Mouse (Mus musculus) heart, embryonic 14.5 days (tissue): Measurements from ENCODE around the gene Spata45. TPM values are rescaled to one million over a fixed set of nuclear protein-coding genes. Genes with fewer than 3 reads are reported as not detected.

Experiments
- ATAC-seq: fragments of 200-750 bp; cut with Nextera tagmentation; 2 replicates; pipeline ENCODE4 v1.8.0; 2017; ENCODE audit warnings: low read depth, moderate TSS enrichment; ENCODE audit not compliant: insufficient number of reproducible peaks, insufficient read depth, low FRiP score
- H3K27ac ChIP-seq, 2 experiments: fragments of 200-500 bp in 1 of 2; fragments of 300-500 bp in 1 of 2; sonication (generic) in 1 of 2; replicated peaks in 1 of 2; 2 replicates each; pipeline ENCODE4 v1.5.1; 2012 to 2014; ENCODE audit warnings: low read depth in 2 of 2, low read length in 2 of 2, control low read depth in 1 of 2, mild to moderate bottlenecking in 1 of 2, mixed read lengths in 1 of 2; ENCODE audit not compliant: control insufficient read depth in 1 of 2, insufficient read depth in 1 of 2
- H3K27me3 ChIP-seq: fragments of 300-500 bp; sonication (generic); 2 replicates; pipeline ENCODE4 v1.6.1; 2014; ENCODE audit warnings: mild to moderate bottlenecking, low read length, control low read depth; ENCODE audit not compliant: control insufficient read depth, insufficient read depth
- H3K36me3 ChIP-seq: fragments of 300-500 bp; sonication (generic); 2 replicates; pipeline ENCODE4 v1.6.1; 2014; ENCODE audit warnings: mild to moderate bottlenecking, control low read depth, low read length, mixed read lengths; ENCODE audit not compliant: control insufficient read depth, insufficient read depth
- H3K4me1 ChIP-seq, 2 experiments: fragments of 200-500 bp in 1 of 2; fragments of 300-500 bp in 1 of 2; sonication (generic) in 1 of 2; 2 replicates each; pipeline ENCODE4 v1.6.1; 2012 to 2014; ENCODE audit warnings: low read length in 2 of 2, control low read depth in 1 of 2, mixed read lengths in 1 of 2; ENCODE audit not compliant: control insufficient read depth in 2 of 2, insufficient read depth in 2 of 2
- H3K4me2 ChIP-seq: fragments of 300-500 bp; sonication (generic); 2 replicates; pipeline ENCODE4 v1.6.1; 2014; ENCODE audit warnings: mild to moderate bottlenecking, low read length
- H3K4me3 ChIP-seq, 2 experiments: fragments of 200-500 bp in 1 of 2; fragments of 300-500 bp in 1 of 2; sonication (generic) in 1 of 2; 2 replicates each; pipeline ENCODE4 v1.5.1; 2012 to 2014; ENCODE audit warnings: low read length in 2 of 2, mild to moderate bottlenecking in 2 of 2, control low read depth in 1 of 2, low read depth in 1 of 2, moderate library complexity in 1 of 2; ENCODE audit not compliant: control insufficient read depth in 1 of 2, insufficient read depth in 1 of 2
- H3K9ac ChIP-seq: fragments of 300-500 bp; sonication (generic); 2 replicates; pipeline ENCODE4 v1.6.1; 2014; ENCODE audit warnings: mild to moderate bottlenecking, low read length
- H3K9me3 ChIP-seq: fragments of 300-500 bp; sonication (generic); 2 replicates; pipeline ENCODE4 v1.6.1; 2016; ENCODE audit warnings: low read length, control low read depth; ENCODE audit not compliant: control insufficient read depth
- WGBS: fragments of 180-500 bp; shearing (Covaris S2); extraction: QIAGEN DNeasy Blood & Tissue Kit; methylation state at CpG from one replicate; pipeline ENCODE4 v1.1.7; 2014; 5-methylcytosine and 5-hydroxymethylcytosine counted together
- polyA plus RNA-seq: library from polyadenylated mRNA; unstranded; fragments of >200 nt; fragmentation: Nextera tagmentation; extraction: Ambion mirVana; gene quantifications from 2 replicates; pipeline ENCODE4 v1.2.1, GENCODE M21; 2014

Gene Spata45
- polyA plus RNA-seq, 1 experiment from 2014 or later = not detected

GRCm38 (mm10) chr1:191085597-191085996 lies 49.2 kb downstream of the Spata45 start:
- H3K4me1 ChIP-seq = peaks cover 4 to 7% of the 10 kb centered on the region in 2 experiments; a peak in 2 of 4 replicates
- peaks cover 47% of the 10 kb centered on the region for H3K36me3 ChIP-seq
- 80% methylated on average over 12 of the region's 12 CpGs for WGBS
- H3K27me3 ChIP-seq = no peaks in the 10 kb centered on the region
- no peak overlapping the region for H3K4me3 ChIP-seq
- H3K27ac ChIP-seq = no peak overlapping the region
- H3K4me2 ChIP-seq = no peak overlapping the region
- no peaks in the 10 kb centered on the region for H3K9me3 ChIP-seq
- no peak for ATAC-seq
- H3K9ac ChIP-seq = no peak overlapping the region

GRCm38 (mm10) chr1:191086304-191086878 lies 50.0 kb downstream of the Spata45 start:
- WGBS = 83% methylated on average over 7 of the region's 7 CpGs
- H3K9me3 ChIP-seq = no peaks in the 10 kb centered on the region
- H3K36me3 ChIP-seq = peaks cover 41% of the 10 kb centered on the region
- H3K4me2 ChIP-seq = no peak overlapping the region
- no peak overlapping the region for H3K27ac ChIP-seq
- no peak for ATAC-seq
- H3K27me3 ChIP-seq = no peaks in the 10 kb centered on the region
- H3K4me3 ChIP-seq = no peak overlapping the region
- no peak overlapping the region for H3K9ac ChIP-seq
- peaks cover 4 to 7% of the 10 kb centered on the region in 2 experiments; a peak in 2 of 4 replicates for H3K4me1 ChIP-seq

- 78% methylated on average over 8 of the region's 8 CpGs for WGBS
- no peaks in the 10 kb centered on the region for H3K27me3 ChIP-seq
- no peaks in the 10 kb centered on the region for H3K9me3 ChIP-seq
- no peak for ATAC-seq
- H3K36me3 ChIP-seq = peaks cover 35% of the 10 kb centered on the region
- no peak overlapping the region for H3K9ac ChIP-seq
- H3K4me3 ChIP-seq = no peak overlapping the region
- H3K4me2 ChIP-seq = no peak overlapping the region
- H3K27ac ChIP-seq = no peak overlapping the region
- peaks cover 4 to 7% of the 10 kb centered on the region in 2 experiments; a peak in 2 of 4 replicates for H3K4me1 ChIP-seq
These were observed 50.5 kb downstream of the Spata45 start for GRCm38 (mm10) chr1:191086960-191087359.

DNA sequence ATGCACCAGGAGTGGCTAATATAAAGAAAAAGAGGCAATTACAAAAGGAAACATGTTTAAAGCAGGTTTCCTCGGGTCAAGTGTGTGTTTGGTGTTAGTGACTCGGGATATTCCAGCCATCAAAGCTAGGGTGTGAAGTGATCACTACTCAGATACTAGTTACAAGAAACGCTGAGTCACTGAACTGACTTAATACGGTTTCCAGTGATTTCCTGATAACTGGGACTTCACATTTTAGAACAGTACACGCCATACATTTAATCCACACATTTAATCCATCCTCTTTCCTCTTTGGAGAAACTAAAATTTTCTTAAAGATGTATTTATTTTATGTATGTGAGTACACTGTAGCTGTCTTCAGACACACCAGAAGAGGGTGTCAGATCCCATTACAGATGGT lies 51.5 kb downstream of the Spata45 start:
- Histone ChIP-seq H3K4me3 (no peak overlapping the region), H3K4me1 (peaks cover 4 to 9% of the 10 kb centered on the region in 2 experiments; a peak in 3 of 4 replicates), H3K27ac (no peak overlapping the region), H3K36me3 (peaks cover 25% of the 10 kb centered on the region), H3K9me3 (no peaks in the 10 kb centered on the region), H3K9ac (no peak overlapping the region), H3K4me2 (no peak overlapping the region), H3K27me3 (no peaks in the 10 kb centered on the region)
- no peak for ATAC-seq
- WGBS = 81% methylated on average over 5 of the region's 5 CpGs

- Histone ChIP-seq H3K4me3 (no peak overlapping the region), H3K9ac (no peak overlapping the region; the same call in 1 of the 2 replicates), H3K36me3 (peaks cover 11% of the 10 kb centered on the region), H3K4me1 (peaks cover 4 to 9% of the 10 kb centered on the region in 2 experiments; a peak in 3 of 4 replicates), H3K27ac (no peak overlapping the region), H3K27me3 (no peaks in the 10 kb centered on the region), H3K9me3 (no peaks in the 10 kb centered on the region), H3K4me2 (no peak overlapping the region)
- no peak for ATAC-seq
- 18% methylated on average over 6 of the region's 6 CpGs for WGBS
These were observed 52.9 kb downstream of the Spata45 start for GRCm38 (mm10) chr1:191089355-191089754.

- WGBS = 63% methylated on average over 8 of the region's 8 CpGs
- ATAC-seq = no peak
- H3K9me3 ChIP-seq = no peaks in the 10 kb centered on the region
- H3K36me3 ChIP-seq = no peaks in the 10 kb centered on the region
- no peak overlapping the region for H3K9ac ChIP-seq
- H3K4me3 ChIP-seq = no peak overlapping the region
- no peaks in the 10 kb centered on the region for H3K27me3 ChIP-seq
- no peak overlapping the region for H3K27ac ChIP-seq
- no peak overlapping the region for H3K4me2 ChIP-seq
- H3K4me1 ChIP-seq = peaks cover 4 to 10% of the 10 kb centered on the region in 2 experiments
These were observed 55.6 kb downstream of the Spata45 start for GRCm38 (mm10) chr1:191092050-191092449.

Other genes starting within 250 kb of the Spata45 start
- gene Rps6kc1, start 124.9 kb upstream of the Spata45 start, polyA plus RNA-seq = 10.7 and 10.8 TPM in 2 replicates
- 28.6 and 35.4 TPM in 2 replicates for gene Angel2, start 111.5 kb upstream of the Spata45 start, polyA plus RNA-seq
- gene Vash2, start 57.3 kb upstream of the Spata45 start, polyA plus RNA-seq = 60.7 and 63.4 TPM in 2 replicates
- gene Flvcr1, start 10.5 kb upstream of the Spata45 start, polyA plus RNA-seq = 3.5 and 4.0 TPM in 2 replicates
- 24.4 and 25.9 TPM in 2 replicates for gene Tatdn3, start 26.3 kb downstream of the Spata45 start, polyA plus RNA-seq
- 12.9 and 14.4 TPM in 2 replicates for gene Nsl1, start 26.4 kb downstream of the Spata45 start, polyA plus RNA-seq
- 2.5 and 3.0 TPM in 2 replicates for gene Batf3, start 61.2 kb downstream of the Spata45 start, polyA plus RNA-seq
- not detected in 2 replicates for gene Fam71a, start 128.2 kb downstream of the Spata45 start, polyA plus RNA-seq
- gene Atf3, start 181.4 kb downstream of the Spata45 start, polyA plus RNA-seq = 15.6 and 17.8 TPM in 2 replicates